15 mouse cellular contexts compared by ENCODE assay signal in the genomic region with DNA sequence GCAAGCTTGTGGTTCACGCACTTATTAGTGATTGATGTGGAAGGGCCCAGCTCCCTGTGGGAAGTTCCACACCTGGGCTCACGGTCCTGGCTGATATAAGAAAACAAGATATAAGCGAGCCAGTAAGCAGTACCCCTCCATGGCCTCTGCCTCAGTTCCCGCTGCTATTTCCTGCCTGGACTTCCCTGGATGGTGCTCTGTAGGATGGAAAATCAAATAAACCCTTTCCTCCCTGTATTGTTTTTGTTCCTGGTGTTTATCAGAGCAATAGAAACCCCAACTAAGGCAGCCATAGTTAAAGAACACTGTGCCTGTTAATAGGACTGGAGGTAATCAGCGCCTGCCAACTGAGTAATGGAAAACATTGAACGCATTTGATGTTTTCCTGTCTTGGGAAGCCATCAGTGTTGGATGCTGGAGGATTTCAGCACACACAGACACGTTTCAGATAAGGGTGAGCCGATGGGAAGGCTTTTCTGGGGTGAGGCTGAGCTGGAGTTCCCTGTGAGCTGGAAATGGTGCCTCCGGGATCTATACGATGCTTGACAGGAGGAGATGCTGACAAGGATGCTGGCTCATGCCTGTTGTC.
"Had no signal": no experiment of that assay in that cellular context is flagged by ENCODE, and none has a peak within 500 bp of the region (broad histone marks: within the 10 kb centered on the region; RNA-seq: fewer than 3 reads in every experiment).

No protein-coding gene starts in this region.

- H3K9me3 ChIP-seq: kidney, embryonic 15.5 days; limb, embryonic 12.5 days; limb, embryonic 15.5 days; midbrain, embryonic 13.5 days had no signal

- H3K27me3 ChIP-seq: kidney, embryonic 15.5 days; limb, embryonic 12.5 days; limb, embryonic 15.5 days; midbrain, embryonic 13.5 days had no signal

- ATAC-seq: liver, postnatal 0 days; lung, postnatal 0 days; midbrain, embryonic 13.5 days had no signal

- H3K4me3 ChIP-seq: kidney, embryonic 15.5 days; limb, embryonic 12.5 days; limb, embryonic 15.5 days; midbrain, embryonic 13.5 days had no signal

- DNase-seq: kidney, postnatal 14 days; kidney, postnatal 4 days; left cerebral cortex, postnatal 4 days; liver, postnatal 0 days; lung, embryonic 14.5 days; thymus, adult 18-20 months; thymus, postnatal 36 days had no signal

- H3K4me2 ChIP-seq: kidney, embryonic 15.5 days; limb, embryonic 12.5 days; limb, embryonic 15.5 days; liver, embryonic 11.5 days; lung, embryonic 14.5 days; midbrain, embryonic 13.5 days had no signal

- H3K9ac ChIP-seq: kidney, embryonic 15.5 days; limb, embryonic 12.5 days; limb, embryonic 15.5 days; liver, embryonic 14.5 days; liver, postnatal 0 days; lung, embryonic 14.5 days; midbrain, embryonic 13.5 days had no signal

- H3K27ac ChIP-seq: kidney, embryonic 15.5 days; limb, embryonic 12.5 days; limb, embryonic 15.5 days; liver, embryonic 14.5 days; macrophage; midbrain, embryonic 13.5 days had no signal
